Mouse (Mus musculus): Measurements from ENCODE around the gene Prl2c5. TPM values are rescaled to one million over a fixed set of nuclear protein-coding genes. Genes with fewer than 3 reads are reported as not detected.

Prl2c5 gene
- polyA plus RNA-seq, 1 experiment from 2014 or later: not detected

Other genes starting within 250 kb of the Prl2c5 start
- gene Prl2c2, start 177.3 kb upstream of the Prl2c5 start, polyA plus RNA-seq (2014; fragmentation: Nextera tagmentation; extraction: Ambion mirVana): not detected in 2 replicates
- gene Gpr137b, start 211.3 kb downstream of the Prl2c5 start, polyA plus RNA-seq (2014; fragmentation: Nextera tagmentation; extraction: Ambion mirVana): 28.3 and 30.3 TPM in 2 replicates